Mouse (Mus musculus): ENCODE data around the gene Tdrd3.

GRCm38 (mm10) chr14:87396643-87397042 lies 19.8 kb upstream of the Tdrd3 start:
- TF ChIP-seq CTCF (IDR thresholded peaks at IDR 0.05; ENCODE audit: low read depth): no peak
- TF ChIP-seq EP300 (IDR thresholded peaks at IDR 0.05; ENCODE audit: low read depth): no peak

All from liver, postnatal 0 days (tissue).